Comparison of ENCODE assay signal across 28 mouse cellular contexts in the genomic region with DNA sequence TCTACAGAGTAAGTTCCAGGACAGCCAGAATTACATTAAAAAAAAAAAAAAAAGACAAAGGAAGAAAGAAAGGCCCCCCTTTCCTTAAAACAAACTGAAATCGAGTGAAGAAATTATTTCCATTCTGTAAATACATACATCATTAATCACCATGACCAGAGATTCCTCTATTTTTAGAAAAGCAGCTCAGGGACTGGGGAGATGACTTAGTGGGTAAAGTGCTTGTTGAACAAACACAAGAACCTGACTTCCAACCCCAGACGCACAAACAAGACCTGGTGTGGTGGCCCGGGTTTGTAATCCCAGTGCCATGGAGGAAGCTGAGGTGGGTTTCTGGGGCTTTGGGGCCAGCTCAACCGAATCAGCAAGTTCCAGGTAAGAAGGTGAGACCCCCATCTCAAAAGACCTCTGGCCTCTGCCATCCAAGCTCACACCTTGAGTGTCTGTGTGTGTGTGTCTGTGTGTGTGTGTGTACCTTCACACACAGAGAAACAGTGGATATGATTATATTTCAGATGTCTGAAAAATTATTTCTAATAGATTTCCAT. TPM values are rescaled to one million over a fixed set of nuclear protein-coding genes. Genes with fewer than 3 reads are reported as not detected.
DNase-seq lines count a peak whose midpoint lies in the region; ATAC-seq and TF ChIP-seq lines count a peak whose summit lies in the region.
"Had no signal": no experiment of that assay in that cellular context is flagged by ENCODE, and none has a peak within 500 bp of the region (broad histone marks: within the 10 kb centered on the region; RNA-seq: fewer than 3 reads in every experiment).

No protein-coding gene starts in this region.

- no peak for TF ChIP-seq CTCF in embryonic fibroblast, embryonic 13.5 days (IDR thresholded peaks at IDR 0.05; ENCODE audit: borderline replicate concordance, insufficient read depth, low read length)

- no peaks in the 10 kb centered on the region for H3K36me3 ChIP-seq in midbrain, embryonic 11.5 days (ENCODE audit: control insufficient read depth, insufficient read depth, low read length)
- no peaks in the 10 kb centered on the region for H3K36me3 ChIP-seq in midbrain, embryonic 13.5 days
- 0 out of 2 replicates have a peak, but pooled peaks cover 2% of the 10 kb centered on the region for H3K36me3 ChIP-seq in kidney, embryonic 16.5 days (ENCODE audit: insufficient read depth, low read length)

- H3K9me3 ChIP-seq in midbrain, embryonic 11.5 days (ENCODE audit: control insufficient read depth, low read length): no peaks in the 10 kb centered on the region
- H3K9me3 ChIP-seq in midbrain, embryonic 13.5 days: no peaks in the 10 kb centered on the region
- no peaks in the 10 kb centered on the region for H3K9me3 ChIP-seq in kidney, embryonic 16.5 days (ENCODE audit: low read length)
- H3K9me3 ChIP-seq: embryonic facial prominence, embryonic 10.5 days; embryonic facial prominence, embryonic 13.5 days; forebrain, embryonic 10.5 days; forebrain, embryonic 13.5 days; heart, embryonic 13.5 days had no signal

- no peak overlapping the region for H3K27ac ChIP-seq in midbrain, embryonic 11.5 days (ENCODE audit: low read depth, low read length)
- H3K27ac ChIP-seq in midbrain, embryonic 13.5 days: no peak overlapping the region
- peak overlapping the region; percentile 68; the same call in 1 of the 2 replicates for H3K27ac ChIP-seq in embryonic fibroblast, embryonic 13.5 days (ENCODE audit: insufficient read depth, low read length)
- no peak overlapping the region for H3K27ac ChIP-seq in kidney, embryonic 16.5 days (ENCODE audit: low read length)
- H3K27ac ChIP-seq: embryonic facial prominence, embryonic 10.5 days; forebrain, embryonic 10.5 days; forebrain, embryonic 13.5 days; heart, embryonic 13.5 days; hindbrain, embryonic 14.5 days; hindbrain, postnatal 0 days had no signal

- no peak overlapping the region for H3K9ac ChIP-seq in midbrain, embryonic 11.5 days (ENCODE audit: low read length)
- no peak overlapping the region for H3K9ac ChIP-seq in midbrain, embryonic 13.5 days (replicated peaks)
- H3K9ac ChIP-seq in kidney, embryonic 16.5 days (replicated peaks; ENCODE audit: low read length): no peak overlapping the region
- H3K9ac ChIP-seq: embryonic facial prominence, embryonic 13.5 days; forebrain, embryonic 13.5 days; heart, embryonic 13.5 days; hindbrain, embryonic 14.5 days had no signal

- no peak overlapping the region for H3K4me2 ChIP-seq in midbrain, embryonic 11.5 days
- H3K4me2 ChIP-seq in midbrain, embryonic 13.5 days (replicated peaks): no peak overlapping the region
- no peak overlapping the region for H3K4me2 ChIP-seq in kidney, embryonic 16.5 days (replicated peaks; ENCODE audit: low read depth, low read length)
- H3K4me2 ChIP-seq: embryonic facial prominence, embryonic 13.5 days; forebrain, embryonic 13.5 days; heart, embryonic 13.5 days; hindbrain, embryonic 14.5 days had no signal

- DNase-seq in heart, adult 11 months: peak; percentile 73
- no peak for DNase-seq in heart, adult 9 months (ENCODE audit: low spot score in 2 of 2)
- peak; percentile 6 for DNase-seq in midbrain, embryonic 11.5 days (ENCODE audit: low spot score, missing footprints)
- peak; percentile 52 for DNase-seq in 3T3-L1 (ENCODE audit: low read depth, low spot score)
- DNase-seq: adrenal gland, adult 8-10 months; adrenal gland, postnatal 25 days; cerebellum, adult 11-12 months; cerebellum, adult 8-10 months; cerebellum, postnatal 10 days; cerebellum, postnatal 36 days; embryo, embryonic 11 days; gastrocnemius, postnatal 25 days; heart, postnatal 14 days; heart, postnatal 4 days had no signal

- H3K4me1 ChIP-seq in midbrain, embryonic 11.5 days (ENCODE audit: control insufficient read depth, insufficient read depth, low read length): peaks cover 3% of the 10 kb centered on the region
- H3K4me1 ChIP-seq in midbrain, embryonic 13.5 days (replicated peaks): peaks cover 6% of the 10 kb centered on the region
- peaks cover 21% of the 10 kb centered on the region for H3K4me1 ChIP-seq in embryonic fibroblast, embryonic 13.5 days (ENCODE audit: control insufficient read depth, insufficient read depth, low read length)
- 0 out of 2 replicates have a peak, but pooled peaks cover 7% of the 10 kb centered on the region for H3K4me1 ChIP-seq in kidney, embryonic 16.5 days (ENCODE audit: insufficient read depth, low read length)

- H3K4me3 ChIP-seq in midbrain, embryonic 11.5 days (ENCODE audit: low read depth, low read length): no peak overlapping the region
- no peak overlapping the region for H3K4me3 ChIP-seq in midbrain, embryonic 13.5 days (replicated peaks)
- H3K4me3 ChIP-seq in embryonic fibroblast, embryonic 13.5 days (ENCODE audit: insufficient read depth, low read length): no peak overlapping the region
- no peak overlapping the region for H3K4me3 ChIP-seq in kidney, embryonic 16.5 days (ENCODE audit: low read length)
- H3K4me3 ChIP-seq: embryonic facial prominence, embryonic 10.5 days; embryonic facial prominence, embryonic 13.5 days; forebrain, embryonic 10.5 days; forebrain, embryonic 13.5 days; heart, embryonic 13.5 days had no signal

- TF ChIP-seq POLR2A in embryonic fibroblast, embryonic 13.5 days (IDR thresholded peaks at IDR 0.05; ENCODE audit: low read depth, low read length): no peak

- no peak for ATAC-seq in midbrain, embryonic 11.5 days (ENCODE audit: low FRiP score)
- no peak for ATAC-seq in midbrain, embryonic 13.5 days
- ATAC-seq in kidney, embryonic 16.5 days (ENCODE audit: low FRiP score, low TSS enrichment): no peak
- ATAC-seq: activated CD4-positive, CD25-positive, alpha-beta regulatory T cell, adult 4 months; CD4-positive, CD25-positive, alpha-beta regulatory T cell, adult 4 months; forebrain, embryonic 13.5 days; forebrain, embryonic 16.5 days; hindbrain, postnatal 0 days; inflammation-experienced regulatory T-cells, adult 6 months had no signal

- H3K27me3 ChIP-seq in midbrain, embryonic 11.5 days (ENCODE audit: control insufficient read depth, insufficient read depth, low read length): no peaks in the 10 kb centered on the region
- H3K27me3 ChIP-seq in midbrain, embryonic 13.5 days: peaks cover 7% of the 10 kb centered on the region; the same call in 1 of the 2 replicates
- no peaks in the 10 kb centered on the region for H3K27me3 ChIP-seq in kidney, embryonic 16.5 days (ENCODE audit: insufficient read depth, low read length)
- H3K27me3 ChIP-seq: embryonic facial prominence, embryonic 13.5 days had no signal

- WGBS in midbrain, embryonic 11.5 days: 76% methylated on average over 4 of the region's 4 CpGs
- WGBS in midbrain, embryonic 13.5 days: 72% methylated on average over 4 of the region's 4 CpGs
- WGBS in kidney, embryonic 16.5 days: 62% methylated on average over 4 of the region's 4 CpGs

RNA-seq across cellular contexts. Expression of gene Gsto2, which starts 2.4 kb away (rescaled TPM):
- 1.4 and 1.8 TPM in 2 replicates for polyA plus RNA-seq in midbrain, embryonic 11.5 days (2014; fragmentation: Nextera tagmentation; extraction: Ambion mirVana)
- 1.2 and 1.5 TPM in 2 replicates for polyA plus RNA-seq in midbrain, embryonic 13.5 days (2015; fragmentation: Nextera tagmentation; extraction: Ambion mirVana)
- polyA plus RNA-seq in embryonic fibroblast, embryonic 13.5 days (2011; ENCODE audit: insufficient read length, low read depth, missing spikeins): 0.98 and 3.5 TPM in 2 replicates
- 1.1 and 1.4 TPM in 2 replicates for polyA plus RNA-seq in kidney, embryonic 16.5 days (2015; fragmentation: Nextera tagmentation; extraction: Ambion mirVana)

RNA-seq across cellular contexts. Expression of gene Gsto1, which starts 12.9 kb away (rescaled TPM):
- polyA plus RNA-seq in midbrain, embryonic 11.5 days (2014; fragmentation: Nextera tagmentation; extraction: Ambion mirVana): 78.9 and 81.1 TPM in 2 replicates
- 89.1 and 98.3 TPM in 2 replicates for polyA plus RNA-seq in midbrain, embryonic 13.5 days (2015; fragmentation: Nextera tagmentation; extraction: Ambion mirVana)
- 340 and 673 TPM in 2 replicates for polyA plus RNA-seq in embryonic fibroblast, embryonic 13.5 days (2011; ENCODE audit: insufficient read length, low read depth, missing spikeins)
- 130 and 134 TPM in 2 replicates for polyA plus RNA-seq in kidney, embryonic 16.5 days (2015; fragmentation: Nextera tagmentation; extraction: Ambion mirVana)

RNA-seq across cellular contexts. Expression of gene Cfap43, which starts 51.4 kb away (rescaled TPM):
- 0.05 and 0.07 TPM in 2 replicates for polyA plus RNA-seq in midbrain, embryonic 11.5 days (2014; fragmentation: Nextera tagmentation; extraction: Ambion mirVana)
- polyA plus RNA-seq in midbrain, embryonic 13.5 days (2015; fragmentation: Nextera tagmentation; extraction: Ambion mirVana): 0.24 and 0.36 TPM in 2 replicates
- not detected in 2 replicates for polyA plus RNA-seq in embryonic fibroblast, embryonic 13.5 days (2011; ENCODE audit: insufficient read length, low read depth, missing spikeins)
- polyA plus RNA-seq in kidney, embryonic 16.5 days (2015; fragmentation: Nextera tagmentation; extraction: Ambion mirVana): 0.04 and 0.05 TPM in 2 replicates

RNA-seq across cellular contexts. Expression of gene Itprip, which starts 51.4 kb away (rescaled TPM):
- 11.8 and 13.2 TPM in 2 replicates for polyA plus RNA-seq in midbrain, embryonic 11.5 days (2014; fragmentation: Nextera tagmentation; extraction: Ambion mirVana)
- 8.5 and 9.2 TPM in 2 replicates for polyA plus RNA-seq in midbrain, embryonic 13.5 days (2015; fragmentation: Nextera tagmentation; extraction: Ambion mirVana)
- polyA plus RNA-seq in embryonic fibroblast, embryonic 13.5 days (2011; ENCODE audit: insufficient read length, low read depth, missing spikeins): 21.1 and 28.2 TPM in 2 replicates
- 20.5 and 21.0 TPM in 2 replicates for polyA plus RNA-seq in kidney, embryonic 16.5 days (2015; fragmentation: Nextera tagmentation; extraction: Ambion mirVana)

Comparison
In these comparisons a context has a peak if more than half of its experiments do, and no peak if none do; other contexts are left out.
1. DNase-seq: peak in heart, adult 11 months (single experiment), midbrain, embryonic 11.5 days (single experiment) and 3T3-L1 (single experiment); none in heart, adult 9 months (0 of 2).